Mouse (Mus musculus) splenic B cell, adult 2 months (primary cell): ENCODE results near the gene Scgb2b20.
"Not testable (repeated sequence)": the region's sequence is repeated elsewhere in the genome, so short reads cannot be mapped to it uniquely, and the experiment has no call there.

Source experiments
- DNase-seq: peaks from one replicate; pipeline ENCODE4 v3.0.0-alpha.2; 2011; ENCODE audit warnings: low read depth, low spot score
- H3K27me3 ChIP-seq: 2 replicates; pipeline ENCODE4 v1.6.1; 2012; ENCODE audit warnings: mild to moderate bottlenecking, low read length, moderate library complexity, mixed read lengths; ENCODE audit not compliant: control insufficient read depth, poor library complexity, insufficient read depth, severe bottlenecking
- H3K36me3 ChIP-seq: 2 replicates; pipeline ENCODE4 v1.6.1; 2012; ENCODE audit warnings: mild to moderate bottlenecking, low read length, moderate library complexity, mixed read lengths; ENCODE audit not compliant: control insufficient read depth, poor library complexity, insufficient read depth, severe bottlenecking

The Scgb2b20 gene

DNA sequence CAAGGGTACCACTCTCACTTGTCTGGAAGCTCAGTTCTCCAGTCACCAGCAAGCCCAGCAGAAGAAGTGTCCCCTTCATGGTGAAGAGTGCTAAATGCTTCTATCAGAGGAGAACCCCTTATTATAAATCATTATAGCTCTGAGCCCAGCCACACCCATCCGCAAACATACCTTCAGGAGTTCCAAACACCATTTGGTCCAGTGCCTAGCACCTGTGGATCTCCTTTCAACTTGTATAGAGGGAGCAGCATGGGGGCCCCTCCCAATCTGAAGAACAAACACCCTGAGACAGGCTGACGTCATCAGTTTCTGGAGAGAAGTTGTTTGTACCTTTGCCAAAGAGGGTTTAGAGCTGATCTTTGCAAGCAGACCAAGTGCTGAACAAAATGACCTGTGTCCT, at the start of gene Scgb2b20:
Gene Scgb2b20 (minus strand): TSS at position 101 of the 400 bp plus-strand sequence.
- H3K27me3 ChIP-seq, DNase-seq: not testable (repeated sequence)

DNA sequence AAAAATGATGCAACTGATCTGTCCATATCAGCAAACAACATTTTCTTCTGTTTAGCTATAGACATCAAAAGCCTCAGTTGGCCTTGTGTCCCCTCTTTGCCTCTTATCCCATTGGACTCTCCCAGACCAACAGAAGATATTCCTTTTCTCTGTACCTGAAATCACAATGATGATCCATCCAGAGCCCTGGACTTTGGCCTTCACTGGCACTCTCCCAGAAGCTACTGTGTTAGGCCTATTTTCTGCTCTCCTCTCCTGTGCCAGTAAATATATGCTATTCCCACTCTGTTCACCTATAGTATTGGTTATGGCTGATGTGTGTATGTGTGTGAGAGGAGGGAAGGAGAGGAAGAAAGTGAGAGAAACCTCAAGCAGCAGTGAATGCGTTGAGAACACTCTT, 43.6 kb upstream of the Scgb2b20 start:
- H3K36me3 ChIP-seq, H3K27me3 ChIP-seq, DNase-seq: not testable (repeated sequence)

More for the DNA sequence above, at the start of gene Scgb2b20:
- not testable (repeated sequence) for H3K36me3 ChIP-seq

DNA sequence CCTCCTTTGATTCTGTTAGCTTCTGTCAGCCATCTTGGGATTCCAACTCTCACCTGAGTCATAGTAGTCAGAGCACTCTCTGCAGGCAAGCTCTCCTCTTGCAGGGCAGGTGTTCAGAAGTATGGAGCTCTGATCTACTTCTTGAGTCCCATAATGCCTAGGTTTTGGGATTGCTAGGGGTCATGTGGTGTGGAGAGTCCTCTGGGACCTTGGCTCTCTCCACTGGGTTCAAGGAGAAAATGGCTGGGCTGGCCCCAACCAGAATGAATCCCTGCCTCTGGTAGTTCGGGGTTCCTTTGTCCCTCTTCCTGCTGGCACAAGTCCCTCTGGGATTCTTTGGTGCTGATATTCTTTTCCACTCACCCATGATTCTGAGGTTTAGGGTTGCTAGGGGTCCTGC, 35.5 kb upstream of the Scgb2b20 start:
- no peaks in the 10 kb centered on the region for H3K36me3 ChIP-seq
- no peaks in the 10 kb centered on the region for H3K27me3 ChIP-seq
- DNase-seq = no peak

DNA sequence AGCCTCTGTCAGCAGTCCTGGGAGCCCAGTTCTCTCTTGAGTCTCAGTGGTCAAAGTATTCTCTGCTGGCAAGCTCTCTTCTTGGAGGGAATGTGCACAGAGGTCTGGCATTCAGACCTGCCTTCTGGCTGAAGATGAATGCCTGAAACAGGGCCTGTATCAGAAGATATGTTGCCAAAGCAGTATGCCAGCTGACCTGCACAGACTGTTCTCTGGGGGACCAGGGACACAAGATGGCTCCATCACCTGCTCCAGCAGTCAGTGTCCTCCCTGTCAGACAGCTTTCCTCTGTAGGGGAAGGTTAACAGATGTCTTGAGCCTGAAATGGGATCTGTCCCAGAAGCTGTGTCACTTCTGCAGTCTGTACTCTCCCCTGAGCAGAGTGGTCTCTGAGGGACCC, 33.6 kb upstream of the Scgb2b20 start:
- not testable (repeated sequence) for H3K27me3 ChIP-seq, DNase-seq, H3K36me3 ChIP-seq

DNA sequence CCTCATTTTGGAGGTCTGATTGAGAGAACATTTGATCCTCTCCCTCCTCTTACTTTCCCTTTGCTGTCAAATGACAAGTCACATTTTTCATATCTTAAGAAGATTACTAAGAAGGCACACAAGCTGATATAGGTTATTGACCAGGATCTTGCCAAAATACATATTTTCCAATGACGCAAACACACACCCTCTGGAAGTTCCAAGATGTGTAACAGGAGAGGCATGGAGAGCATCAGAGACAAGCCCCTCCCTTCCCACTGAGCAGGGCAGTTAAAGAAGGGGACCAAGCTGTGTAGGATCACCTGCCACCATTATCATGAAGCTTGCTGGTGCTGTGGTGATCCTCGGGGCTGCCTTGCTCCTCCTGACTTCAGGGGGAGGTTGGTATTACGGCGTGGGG, 6.8 kb upstream of the Scgb2b20 start, which contains the start of gene Scgb1b20:
Gene Scgb1b20 (plus strand): TSS at position 301 of the 400 bp plus-strand sequence.
- not testable (repeated sequence) for DNase-seq, H3K36me3 ChIP-seq, H3K27me3 ChIP-seq
